Mouse (Mus musculus): ENCODE measurements around the gene Cdh3. TPM values are rescaled to one million over a fixed set of nuclear protein-coding genes. Genes with fewer than 3 reads are reported as not detected.

Gene Cdh3
- polyA plus RNA-seq, 1 experiment: not detected

- Histone ChIP-seq H3K4me3 (ENCODE audit: insufficient read depth, low read depth, low read length) (no peak overlapping the region), H3K27ac (ENCODE audit: insufficient read depth, low read depth, low read length) (no peak overlapping the region), H3K4me1 (ENCODE audit: control insufficient read depth, insufficient read depth, low read length) (no peaks in the 10 kb centered on the region)
- TF ChIP-seq CTCF (IDR thresholded peaks at IDR 0.05; ENCODE audit: insufficient read depth, low read depth, low read length) (no peak), POLR2A (IDR thresholded peaks at IDR 0.05; ENCODE audit: insufficient read depth, low read depth, low read length) (no peak)
- WGBS: 84% methylated on average over 7 of the region's 7 CpGs
These were observed 9.9 kb downstream of the Cdh3 start for GRCm38 (mm10) chr8:106520578-106520977.

- Histone ChIP-seq H3K4me3 (ENCODE audit: insufficient read depth, low read depth, low read length) (no peak overlapping the region), H3K27ac (ENCODE audit: insufficient read depth, low read depth, low read length) (no peak overlapping the region), H3K4me1 (ENCODE audit: control insufficient read depth, insufficient read depth, low read length) (no peaks in the 10 kb centered on the region)
- TF ChIP-seq CTCF (IDR thresholded peaks at IDR 0.05; ENCODE audit: insufficient read depth, low read depth, low read length) (no peak), POLR2A (IDR thresholded peaks at IDR 0.05; ENCODE audit: insufficient read depth, low read depth, low read length) (no peak)
- 85% methylated on average over 9 of the region's 9 CpGs for WGBS
These were observed 11.2 kb downstream of the Cdh3 start for GRCm38 (mm10) chr8:106521845-106522244.

- no peak overlapping the region for H3K4me3 ChIP-seq (ENCODE audit: insufficient read depth, low read depth, low read length)
- 82% methylated on average over 6 of the region's 6 CpGs for WGBS
- TF ChIP-seq POLR2A (IDR thresholded peaks at IDR 0.05; ENCODE audit: insufficient read depth, low read depth, low read length) (no peak), CTCF (IDR thresholded peaks at IDR 0.05; ENCODE audit: insufficient read depth, low read depth, low read length) (no peak)
- 0 out of 2 replicates have a peak, but pooled peaks cover 4% of the 10 kb centered on the region for H3K4me1 ChIP-seq (ENCODE audit: control insufficient read depth, insufficient read depth, low read length)
- no peak overlapping the region for H3K27ac ChIP-seq (ENCODE audit: insufficient read depth, low read depth, low read length)
These were observed 16.0 kb downstream of the Cdh3 start for GRCm38 (mm10) chr8:106526725-106527124.

- 90% methylated on average over 9 of the region's 9 CpGs for WGBS
- Histone ChIP-seq H3K27ac (ENCODE audit: insufficient read depth, low read depth, low read length) (no peak overlapping the region), H3K4me3 (ENCODE audit: insufficient read depth, low read depth, low read length) (no peak overlapping the region), H3K4me1 (ENCODE audit: control insufficient read depth, insufficient read depth, low read length) (0 out of 2 replicates have a peak, but pooled peaks cover 4% of the 10 kb centered on the region)
- TF ChIP-seq CTCF (IDR thresholded peaks at IDR 0.05; ENCODE audit: insufficient read depth, low read depth, low read length): no peak
- no peak for TF ChIP-seq POLR2A (IDR thresholded peaks at IDR 0.05; ENCODE audit: insufficient read depth, low read depth, low read length)
These were observed 16.7 kb downstream of the Cdh3 start for GRCm38 (mm10) chr8:106527241-106528036.

GRCm38 (mm10) chr8:106528596-106529249, 18.0 kb downstream of the Cdh3 start:
- TF ChIP-seq CTCF (IDR thresholded peaks at IDR 0.05; ENCODE audit: insufficient read depth, low read depth, low read length) (no peak), POLR2A (IDR thresholded peaks at IDR 0.05; ENCODE audit: insufficient read depth, low read depth, low read length) (no peak)
- H3K27ac ChIP-seq (ENCODE audit: insufficient read depth, low read depth, low read length): no peak overlapping the region

GRCm38 (mm10) chr8:106529885-106530482, 19.3 kb downstream of the Cdh3 start:
- H3K4me1 ChIP-seq (ENCODE audit: control insufficient read depth, insufficient read depth, low read length): 0 out of 2 replicates have a peak, but pooled peaks cover 4% of the 10 kb centered on the region
- no peak overlapping the region for H3K27ac ChIP-seq (ENCODE audit: insufficient read depth, low read depth, low read length)
- no peak overlapping the region for H3K4me3 ChIP-seq (ENCODE audit: insufficient read depth, low read depth, low read length)
- TF ChIP-seq CTCF (IDR thresholded peaks at IDR 0.05; ENCODE audit: insufficient read depth, low read depth, low read length) (no peak), POLR2A (IDR thresholded peaks at IDR 0.05; ENCODE audit: insufficient read depth, low read depth, low read length) (no peak)
- WGBS: 95% methylated on average over 10 of the region's 10 CpGs

More at GRCm38 (mm10) chr8:106528596-106529249, 18.0 kb downstream of the Cdh3 start:
- Histone ChIP-seq H3K4me3 (ENCODE audit: insufficient read depth, low read depth, low read length) (no peak overlapping the region), H3K4me1 (ENCODE audit: control insufficient read depth, insufficient read depth, low read length) (0 out of 2 replicates have a peak, but pooled peaks cover 4% of the 10 kb centered on the region)
- 62% methylated on average over 9 of the region's 9 CpGs for WGBS

GRCm38 (mm10) chr8:106530566-106530965, 19.9 kb downstream of the Cdh3 start:
- TF ChIP-seq POLR2A (IDR thresholded peaks at IDR 0.05; ENCODE audit: insufficient read depth, low read depth, low read length) (no peak), CTCF (IDR thresholded peaks at IDR 0.05; ENCODE audit: insufficient read depth, low read depth, low read length) (no peak)
- Histone ChIP-seq H3K4me3 (ENCODE audit: insufficient read depth, low read depth, low read length) (no peak overlapping the region), H3K4me1 (ENCODE audit: control insufficient read depth, insufficient read depth, low read length) (0 out of 2 replicates have a peak, but pooled peaks cover 4% of the 10 kb centered on the region), H3K27ac (ENCODE audit: insufficient read depth, low read depth, low read length) (no peak overlapping the region)
- WGBS: 70% methylated on average over 4 of the region's 4 CpGs

GRCm38 (mm10) chr8:106533709-106534108, 23.0 kb downstream of the Cdh3 start:
- H3K27ac ChIP-seq (ENCODE audit: insufficient read depth, low read depth, low read length): no peak overlapping the region
- no peaks in the 10 kb centered on the region for H3K4me1 ChIP-seq (ENCODE audit: control insufficient read depth, insufficient read depth, low read length)
- H3K4me3 ChIP-seq (ENCODE audit: insufficient read depth, low read depth, low read length): no peak overlapping the region
- TF ChIP-seq POLR2A (IDR thresholded peaks at IDR 0.05; ENCODE audit: insufficient read depth, low read depth, low read length) (no peak), CTCF (IDR thresholded peaks at IDR 0.05; ENCODE audit: insufficient read depth, low read depth, low read length) (no peak)
- WGBS: 82% methylated on average over 7 of the region's 7 CpGs

- Histone ChIP-seq H3K27ac (ENCODE audit: insufficient read depth, low read depth, low read length) (no peak overlapping the region), H3K4me1 (ENCODE audit: control insufficient read depth, insufficient read depth, low read length) (no peaks in the 10 kb centered on the region), H3K4me3 (ENCODE audit: insufficient read depth, low read depth, low read length) (no peak overlapping the region)
- TF ChIP-seq CTCF (IDR thresholded peaks at IDR 0.05; ENCODE audit: insufficient read depth, low read depth, low read length) (no peak), POLR2A (IDR thresholded peaks at IDR 0.05; ENCODE audit: insufficient read depth, low read depth, low read length) (no peak)
- 35% methylated on average over 6 of the region's 6 CpGs for WGBS
These were observed 23.8 kb downstream of the Cdh3 start for GRCm38 (mm10) chr8:106534449-106534848.

All from olfactory bulb, adult 2 months (tissue).